Mouse (Mus musculus): ENCODE results near the gene Gm49486. TPM values are rescaled to one million over a fixed set of nuclear protein-coding genes. Genes with fewer than 3 reads are reported as not detected.

The Gm49486 gene
- total and polyA plus RNA-seq, 2 experiments from 2014 or later, result 1.2 to 4.4 TPM

DNA sequence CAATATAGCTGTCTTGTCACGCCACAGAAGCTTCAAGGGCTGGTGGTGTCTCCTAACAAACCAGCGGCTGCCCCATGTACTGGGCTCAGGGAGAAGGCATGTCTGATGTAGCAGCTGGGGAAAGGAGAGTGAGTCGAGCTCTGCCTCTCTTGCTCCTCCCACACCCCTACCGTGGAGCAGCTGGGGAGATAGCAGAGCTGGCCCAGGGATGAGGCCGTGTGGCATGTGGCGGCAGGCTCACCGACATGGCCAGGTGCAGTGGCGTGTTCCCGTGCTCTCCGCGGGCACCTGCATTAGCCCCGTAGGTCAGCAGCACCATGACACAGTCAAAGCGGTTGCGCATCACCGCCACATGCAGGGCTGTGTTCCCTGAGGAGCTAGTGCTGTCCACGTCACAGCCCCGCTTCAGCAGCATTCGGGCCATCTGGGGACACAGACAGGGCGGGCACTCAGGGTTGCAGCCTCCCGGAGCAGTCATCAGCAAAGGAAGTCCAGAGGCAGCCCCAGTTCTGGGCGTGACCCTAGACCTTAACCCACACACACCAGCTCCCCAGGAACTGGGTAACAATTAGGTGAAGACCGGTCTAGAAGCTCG is 76.9 kb downstream of the Gm49486 start:
- Histone ChIP-seq H3K4me3 (ENCODE audit: low read depth, low read length) (no peak overlapping the region), H3K4me2 (ENCODE audit: low read depth) (no peak overlapping the region), H3K9ac (no peak overlapping the region), H3K9me3 (ENCODE audit: low read length) (no peaks in the 10 kb centered on the region), H3K36me3 (ENCODE audit: insufficient read depth) (peaks cover 16% of the 10 kb centered on the region; the same call in 1 of the 2 replicates), H3K4me1 (ENCODE audit: insufficient read depth) (no peaks in the 10 kb centered on the region), H3K27ac (ENCODE audit: low read depth, low read length) (no peak overlapping the region), H3K27me3 (ENCODE audit: insufficient read depth, low read length) (no peaks in the 10 kb centered on the region)
- DNase-seq, result no peak
- no peak for TF ChIP-seq CTCF (IDR thresholded peaks at IDR 0.05; ENCODE audit: low read depth)
- no peak for ATAC-seq
- 85% methylated on average over 23 of the region's 23 CpGs for WGBS

Other genes starting within 250 kb of the Gm49486 start
- 198 and 209 TPM in 2 replicates for gene H1f0, start 200.9 kb upstream of the Gm49486 start, total RNA-seq (2014; rRNA removed)
- 224 and 248 TPM in 2 replicates for gene H1f0, start 200.9 kb upstream of the Gm49486 start, polyA plus RNA-seq (2015; fragmentation: Nextera tagmentation; extraction: Ambion mirVana)
- 0.62 TPM in 1 of 2 replicates, not detected in the other for gene Galr3, start 187.5 kb upstream of the Gm49486 start, total RNA-seq (2014; rRNA removed)
- 0.12 and 0.20 TPM in 2 replicates for gene Galr3, start 187.5 kb upstream of the Gm49486 start, polyA plus RNA-seq (2015; fragmentation: Nextera tagmentation; extraction: Ambion mirVana)
- gene Ankrd54, start 166.5 kb upstream of the Gm49486 start, total RNA-seq (2014; rRNA removed), result 43.3 and 50.5 TPM in 2 replicates
- 41.2 and 45.8 TPM in 2 replicates for gene Ankrd54, start 166.5 kb upstream of the Gm49486 start, polyA plus RNA-seq (2015; fragmentation: Nextera tagmentation; extraction: Ambion mirVana)
- gene Eif3l, start 154.2 kb upstream of the Gm49486 start, total RNA-seq (2014; rRNA removed), result 213 and 218 TPM in 2 replicates
- gene Eif3l, start 154.2 kb upstream of the Gm49486 start, polyA plus RNA-seq (2015; fragmentation: Nextera tagmentation; extraction: Ambion mirVana), result 179 and 191 TPM in 2 replicates
- gene Micall1, start 120.5 kb upstream of the Gm49486 start, total RNA-seq (2014; rRNA removed), result 23.8 and 29.1 TPM in 2 replicates
- 7.2 and 8.0 TPM in 2 replicates for gene Micall1, start 120.5 kb upstream of the Gm49486 start, polyA plus RNA-seq (2015; fragmentation: Nextera tagmentation; extraction: Ambion mirVana)
- 48.6 and 111 TPM in 2 replicates for gene Polr2f, start 88.4 kb upstream of the Gm49486 start, total RNA-seq (2014; rRNA removed)
- 362 and 414 TPM in 2 replicates for gene Polr2f, start 88.4 kb upstream of the Gm49486 start, polyA plus RNA-seq (2015; fragmentation: Nextera tagmentation; extraction: Ambion mirVana)
- gene 1700088E04Rik, start 88.1 kb upstream of the Gm49486 start, total RNA-seq (2014; rRNA removed), result 11.8 and 15.2 TPM in 2 replicates
- gene 1700088E04Rik, start 88.1 kb upstream of the Gm49486 start, polyA plus RNA-seq (2015; fragmentation: Nextera tagmentation; extraction: Ambion mirVana), result 19.3 and 23.7 TPM in 2 replicates
- 7.4 and 8.3 TPM in 2 replicates for gene Sox10, start 64.2 kb upstream of the Gm49486 start, total RNA-seq (2014; rRNA removed)
- gene Sox10, start 64.2 kb upstream of the Gm49486 start, polyA plus RNA-seq (2015; fragmentation: Nextera tagmentation; extraction: Ambion mirVana), result 4.8 and 6.3 TPM in 2 replicates
- 76.2 and 84.7 TPM in 2 replicates for gene Pick1, start 218 bp upstream of the Gm49486 start, total RNA-seq (2014; rRNA removed)
- 60.9 and 72.7 TPM in 2 replicates for gene Pick1, start 218 bp upstream of the Gm49486 start, polyA plus RNA-seq (2015; fragmentation: Nextera tagmentation; extraction: Ambion mirVana)
- 0.62 and 0.95 TPM in 2 replicates for gene Slc16a8, start 25.4 kb downstream of the Gm49486 start, total RNA-seq (2014; rRNA removed)
- 1.4 and 1.6 TPM in 2 replicates for gene Slc16a8, start 25.4 kb downstream of the Gm49486 start, polyA plus RNA-seq (2015; fragmentation: Nextera tagmentation; extraction: Ambion mirVana)
- gene Baiap2l2, start 56.1 kb downstream of the Gm49486 start, total RNA-seq (2014; rRNA removed), result 3.2 and 7.9 TPM in 2 replicates
- 9.1 and 11.3 TPM in 2 replicates for gene Baiap2l2, start 56.1 kb downstream of the Gm49486 start, polyA plus RNA-seq (2015; fragmentation: Nextera tagmentation; extraction: Ambion mirVana)
- 19.5 and 31.1 TPM in 2 replicates for gene Pla2g6, start 99.0 kb downstream of the Gm49486 start, total RNA-seq (2014; rRNA removed)
- 10.7 and 15.2 TPM in 2 replicates for gene Pla2g6, start 99.0 kb downstream of the Gm49486 start, polyA plus RNA-seq (2015; fragmentation: Nextera tagmentation; extraction: Ambion mirVana)
- 2.5 and 3.0 TPM in 2 replicates for gene Maff, start 117.2 kb downstream of the Gm49486 start, total RNA-seq (2014; rRNA removed)
- 0.74 and 1.1 TPM in 2 replicates for gene Maff, start 117.2 kb downstream of the Gm49486 start, polyA plus RNA-seq (2015; fragmentation: Nextera tagmentation; extraction: Ambion mirVana)
- 32.0 and 41.9 TPM in 2 replicates for gene Tmem184b, start 174.2 kb downstream of the Gm49486 start, total RNA-seq (2014; rRNA removed)
- 22.9 and 30.3 TPM in 2 replicates for gene Tmem184b, start 174.2 kb downstream of the Gm49486 start, polyA plus RNA-seq (2015; fragmentation: Nextera tagmentation; extraction: Ambion mirVana)
- gene Csnk1e, start 226.2 kb downstream of the Gm49486 start, total RNA-seq (2014; rRNA removed), result 398 and 490 TPM in 2 replicates
- gene Csnk1e, start 226.2 kb downstream of the Gm49486 start, polyA plus RNA-seq (2015; fragmentation: Nextera tagmentation; extraction: Ambion mirVana), result 160 and 248 TPM in 2 replicates